Mouse (Mus musculus) B cell, adult 67 days (primary cell): ENCODE results near the gene Ak2. TPM values are rescaled to one million over a fixed set of nuclear protein-coding genes. Genes with fewer than 3 reads are reported as not detected.

ENCODE experiments used
- total RNA-seq, 2 experiments: library from RNA; stranded (reverse); gene quantifications; 4 replicates each; pipeline ENCODE4 v1.2.4; 2023

Ak2 gene
- 10 to 100 TPM; 79.6 to 80.1 TPM for total RNA-seq

DNA sequence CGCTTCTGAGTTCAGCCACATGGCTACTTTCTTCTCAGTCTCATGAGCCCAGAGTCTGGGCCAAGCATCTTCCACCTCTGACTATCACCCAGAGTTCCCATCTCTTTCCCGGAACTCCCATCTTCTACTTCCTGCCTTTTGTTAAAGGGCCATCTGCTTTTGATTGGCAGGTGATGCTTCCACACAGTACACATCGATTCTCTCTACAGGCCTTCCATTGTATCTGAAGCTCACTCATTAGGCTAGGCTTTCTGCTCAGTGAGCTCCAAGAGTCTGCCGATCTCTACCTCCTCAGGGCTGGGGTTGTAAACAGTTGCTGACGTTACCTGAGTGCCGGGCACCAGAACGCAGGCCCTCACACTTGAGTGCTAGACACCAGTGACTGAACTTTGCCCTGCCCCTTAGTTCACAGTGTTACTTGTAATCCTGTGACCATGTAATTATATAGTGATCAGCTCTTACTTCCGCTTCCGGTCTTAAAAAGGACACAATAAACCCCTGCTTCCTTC lies at the start of gene Ak2:
Gene Ak2 (plus strand): TSS at position 459 of the 509 bp plus-strand sequence.

DNA sequence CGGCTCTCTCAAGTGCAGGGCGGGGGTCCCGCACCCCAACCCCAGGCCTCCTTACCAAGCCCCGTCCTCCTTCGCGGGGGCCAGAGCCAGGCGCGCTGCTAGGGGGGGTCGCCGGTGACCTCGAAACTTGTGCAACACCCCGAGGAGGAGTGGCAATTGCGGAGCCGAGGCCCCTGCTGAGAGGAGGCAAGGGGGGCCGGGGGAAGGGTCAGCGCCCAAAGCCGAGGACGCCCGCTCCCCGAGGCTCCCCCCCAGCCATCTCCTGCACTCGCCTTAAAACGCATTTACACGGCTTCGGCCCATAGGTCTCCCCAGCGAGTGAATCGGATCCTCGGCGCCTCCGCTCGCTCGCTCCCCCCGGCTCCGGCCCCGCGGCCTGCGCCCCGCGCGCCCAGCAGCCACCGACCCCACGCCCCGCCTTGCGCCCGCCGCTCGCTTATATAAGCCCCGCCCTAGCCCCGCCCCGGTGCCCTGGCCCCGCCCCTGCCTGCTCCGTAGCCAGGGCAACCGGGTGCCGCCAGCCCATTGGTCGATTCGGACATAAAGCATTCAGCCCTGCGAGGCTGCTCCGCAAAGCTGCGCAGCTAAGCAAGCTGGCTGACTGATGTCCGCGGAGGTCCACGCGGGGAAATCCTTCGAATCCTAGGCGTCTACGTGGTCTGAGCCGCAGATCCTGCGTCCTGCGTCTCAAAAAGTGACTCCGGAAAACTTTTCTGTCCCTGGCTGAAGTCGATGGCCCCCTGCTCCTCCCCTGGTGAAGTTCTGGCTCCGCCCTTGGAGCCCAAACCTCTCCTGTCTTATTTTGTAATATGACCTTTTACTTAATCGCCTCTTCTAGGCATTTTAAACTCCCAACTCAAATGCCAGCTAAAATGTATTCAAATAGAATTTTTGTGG lies 29.5 kb upstream of the Ak2 start, which contains the start of gene Azin2:
Gene Azin2 (minus strand): TSS at position 414 of the 897 bp plus-strand sequence.

DNA sequence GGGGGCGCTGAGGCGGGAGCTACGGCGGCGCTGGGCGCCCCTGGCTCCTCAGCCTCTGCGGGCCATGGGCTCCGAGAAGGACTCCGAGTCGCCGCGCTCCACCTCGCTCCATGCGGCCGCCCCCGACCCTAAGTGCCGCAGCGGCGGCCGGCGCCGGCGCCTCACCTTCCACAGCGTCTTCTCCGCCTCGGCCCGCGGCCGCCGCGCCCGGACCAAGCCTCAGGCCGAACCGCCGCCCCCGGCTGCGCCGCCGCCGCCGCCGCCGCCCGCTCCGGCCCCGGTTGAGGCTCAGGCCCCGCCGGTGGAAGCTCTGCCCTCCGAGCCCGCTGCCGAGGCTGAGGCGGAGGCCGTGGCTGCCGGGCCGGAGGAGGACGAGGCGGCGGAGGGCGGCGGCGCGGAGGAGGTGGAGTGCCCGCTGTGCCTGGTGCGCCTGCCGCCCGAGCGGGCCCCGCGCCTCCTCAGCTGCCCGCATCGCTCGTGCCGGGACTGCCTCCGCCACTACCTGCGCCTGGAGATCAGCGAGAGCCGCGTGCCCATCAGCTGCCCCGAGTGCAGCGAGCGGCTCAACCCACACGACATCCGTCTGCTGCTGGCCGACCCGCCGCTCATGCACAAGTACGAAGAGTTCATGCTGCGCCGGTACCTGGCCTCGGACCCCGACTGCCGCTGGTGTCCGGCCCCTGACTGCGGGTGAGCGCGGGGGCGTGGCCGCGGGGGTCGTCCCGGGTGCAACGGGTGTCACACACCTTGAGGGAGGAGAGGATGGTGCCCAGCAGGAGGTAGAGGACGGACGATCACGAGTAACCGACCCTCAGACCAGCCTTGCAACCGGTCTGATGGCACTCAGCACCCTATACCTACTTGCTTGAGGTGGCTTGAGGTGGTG lies 66.7 kb downstream of the Ak2 start, which contains the start of gene Rnf19b:
Gene Rnf19b (plus strand): TSS at position 65 of the 886 bp plus-strand sequence.

Other genes with a start within 250 kb of the Ak2 start
- gene A3galt2, start 236.6 kb upstream of the Ak2 start, total RNA-seq = 1 to 10 TPM; 3.9 to 4.9 TPM
- 10 to 100 TPM; 45.7 to 50.3 TPM for gene Zfp362, start 185.9 kb upstream of the Ak2 start, total RNA-seq
- gene Trim62, start 108.4 kb upstream of the Ak2 start, total RNA-seq = 1 to 10 TPM; 2.3 to 3.0 TPM
- gene Azin2, start 29.5 kb upstream of the Ak2 start, total RNA-seq = under 1 TPM in 1 of 2 experiments, not detected in 1; 0.61 TPM
- 100 to 1,000 TPM; 117 to 145 TPM for gene Rnf19b, start 66.3 kb downstream of the Ak2 start, total RNA-seq
- not detected for gene Tmem54, start 113.6 kb downstream of the Ak2 start, total RNA-seq
- gene Hpca, start 130.1 kb downstream of the Ak2 start, total RNA-seq = not detected
- not detected for gene Fndc5, start 145.0 kb downstream of the Ak2 start, total RNA-seq
- 10 to 100 TPM; 51.9 to 52.3 TPM for gene S100pbp, start 197.8 kb downstream of the Ak2 start, total RNA-seq
- gene Yars, start 197.8 kb downstream of the Ak2 start, total RNA-seq = 10 to 100 TPM; 47.4 to 56.5 TPM